Mouse (Mus musculus): ENCODE results near the gene Rnls. TPM values are rescaled to one million over a fixed set of nuclear protein-coding genes. Genes with fewer than 3 reads are reported as not detected.

Gene Rnls
- polyA plus RNA-seq, 1 experiment, result 0.34 TPM

GRCm38 (mm10) chr19:33282985-33283384, 109.1 kb downstream of the Rnls start:
- no peak overlapping the region for H3K4me3 ChIP-seq (ENCODE audit: extremely low read depth, insufficient read depth, insufficient read length)
- whole genome bisulfite sequencing, result 56% methylated on average over 3 of the region's 3 CpGs

GRCm38 (mm10) chr19:33276421-33276820, 115.7 kb downstream of the Rnls start:
- Histone ChIP-seq H3K27me3 (ENCODE audit: control insufficient read depth, insufficient read depth, low read length) (no peaks in the 10 kb centered on the region), H3K27ac (ENCODE audit: insufficient read depth, low read length) (no peak overlapping the region), H3K36me3 (ENCODE audit: control insufficient read depth, insufficient read depth, low read length) (no peaks in the 10 kb centered on the region), H3K4me3 (ENCODE audit: extremely low read depth, insufficient read depth, insufficient read length) (no peak overlapping the region), H3K4me1 (ENCODE audit: control insufficient read depth, insufficient read depth, insufficient read length) (no peaks in the 10 kb centered on the region)
- WGBS, result 89% methylated on average over 1 of the region's 1 CpGs
- TF ChIP-seq POLR2A (IDR thresholded peaks at IDR 0.05; ENCODE audit: low read depth, low read length) (no peak), CTCF (IDR thresholded peaks at IDR 0.05; ENCODE audit: extremely low read depth, insufficient read depth, insufficient read length, insufficient replicate concordance) (no peak)
- no peak for DNase-seq (ENCODE audit: low read depth in 1 of 2, low spot score in 2 of 2)

More at GRCm38 (mm10) chr19:33282985-33283384, 109.1 kb downstream of the Rnls start:
- H3K27me3 ChIP-seq (ENCODE audit: control insufficient read depth, insufficient read depth, low read length), result no peaks in the 10 kb centered on the region
- H3K27ac ChIP-seq (ENCODE audit: insufficient read depth, low read length), result no peak overlapping the region
- no peaks in the 10 kb centered on the region for H3K36me3 ChIP-seq (ENCODE audit: control insufficient read depth, insufficient read depth, low read length)
- TF ChIP-seq POLR2A (IDR thresholded peaks at IDR 0.05; ENCODE audit: low read depth, low read length), result no peak
- no peak for TF ChIP-seq CTCF (IDR thresholded peaks at IDR 0.05; ENCODE audit: extremely low read depth, insufficient read depth, insufficient read length, insufficient replicate concordance)
- no peak for DNase-seq (ENCODE audit: low read depth in 1 of 2, low spot score in 2 of 2)
- H3K4me1 ChIP-seq (ENCODE audit: control insufficient read depth, insufficient read depth, insufficient read length), result no peaks in the 10 kb centered on the region

- Histone ChIP-seq H3K27me3 (ENCODE audit: control insufficient read depth, insufficient read depth, low read length) (no peaks in the 10 kb centered on the region), H3K36me3 (ENCODE audit: control insufficient read depth, insufficient read depth, low read length) (no peaks in the 10 kb centered on the region), H3K27ac (ENCODE audit: insufficient read depth, low read length) (no peak overlapping the region), H3K4me3 (ENCODE audit: extremely low read depth, insufficient read depth, insufficient read length) (no peak overlapping the region), H3K4me1 (ENCODE audit: control insufficient read depth, insufficient read depth, insufficient read length) (no peaks in the 10 kb centered on the region)
- TF ChIP-seq CTCF (IDR thresholded peaks at IDR 0.05; ENCODE audit: extremely low read depth, insufficient read depth, insufficient read length, insufficient replicate concordance) (no peak), POLR2A (IDR thresholded peaks at IDR 0.05; ENCODE audit: low read depth, low read length) (no peak)
- DNase-seq (ENCODE audit: low read depth in 1 of 2, low spot score in 2 of 2), result no peak
- 96% methylated on average over 1 of the region's 1 CpGs for WGBS
Observed at GRCm38 (mm10) chr19:33273676-33274075, 118.4 kb downstream of the Rnls start.

GRCm38 (mm10) chr19:33271571-33271970, 120.5 kb downstream of the Rnls start:
- DNase-seq (ENCODE audit: low read depth in 1 of 2, low spot score in 2 of 2), result no peak
- Histone ChIP-seq H3K27ac (ENCODE audit: insufficient read depth, low read length) (no peak overlapping the region), H3K4me3 (ENCODE audit: extremely low read depth, insufficient read depth, insufficient read length) (no peak overlapping the region), H3K36me3 (ENCODE audit: control insufficient read depth, insufficient read depth, low read length) (no peaks in the 10 kb centered on the region), H3K4me1 (ENCODE audit: control insufficient read depth, insufficient read depth, insufficient read length) (no peaks in the 10 kb centered on the region), H3K27me3 (ENCODE audit: control insufficient read depth, insufficient read depth, low read length) (no peaks in the 10 kb centered on the region)
- WGBS, result 80% methylated on average over 2 of the region's 2 CpGs
- TF ChIP-seq CTCF (IDR thresholded peaks at IDR 0.05; ENCODE audit: extremely low read depth, insufficient read depth, insufficient read length, insufficient replicate concordance), result no peak
- no peak for TF ChIP-seq POLR2A (IDR thresholded peaks at IDR 0.05; ENCODE audit: low read depth, low read length)

- no peak for DNase-seq (ENCODE audit: low read depth in 1 of 2, low spot score in 2 of 2)
- Histone ChIP-seq H3K36me3 (ENCODE audit: control insufficient read depth, insufficient read depth, low read length) (no peaks in the 10 kb centered on the region), H3K4me3 (ENCODE audit: extremely low read depth, insufficient read depth, insufficient read length) (no peak overlapping the region), H3K27ac (ENCODE audit: insufficient read depth, low read length) (no peak overlapping the region), H3K27me3 (ENCODE audit: control insufficient read depth, insufficient read depth, low read length) (no peaks in the 10 kb centered on the region), H3K4me1 (ENCODE audit: control insufficient read depth, insufficient read depth, insufficient read length) (no peaks in the 10 kb centered on the region)
- WGBS, result 80% methylated on average over 2 of the region's 2 CpGs
- no peak for TF ChIP-seq POLR2A (IDR thresholded peaks at IDR 0.05; ENCODE audit: low read depth, low read length)
- TF ChIP-seq CTCF (IDR thresholded peaks at IDR 0.05; ENCODE audit: extremely low read depth, insufficient read depth, insufficient read length, insufficient replicate concordance), result no peak
Observed at GRCm38 (mm10) chr19:33270231-33270630, 121.9 kb downstream of the Rnls start.

- H3K27me3 ChIP-seq (ENCODE audit: control insufficient read depth, insufficient read depth, low read length), result no peaks in the 10 kb centered on the region
- H3K27ac ChIP-seq (ENCODE audit: insufficient read depth, low read length), result no peak overlapping the region
- H3K4me1 ChIP-seq (ENCODE audit: control insufficient read depth, insufficient read depth, insufficient read length), result no peaks in the 10 kb centered on the region
- no peak overlapping the region for H3K4me3 ChIP-seq (ENCODE audit: extremely low read depth, insufficient read depth, insufficient read length)
- H3K36me3 ChIP-seq (ENCODE audit: control insufficient read depth, insufficient read depth, low read length), result no peaks in the 10 kb centered on the region
- DNase-seq (ENCODE audit: low read depth in 1 of 2, low spot score in 2 of 2), result peak; percentile 11 to 32
- whole genome bisulfite sequencing, result 83% methylated on average over 14 of the region's 14 CpGs
- TF ChIP-seq POLR2A (IDR thresholded peaks at IDR 0.05; ENCODE audit: low read depth, low read length), result no peak
- peak; percentile 54; the same call in 1 of the 2 replicates for TF ChIP-seq CTCF (IDR thresholded peaks at IDR 0.05; ENCODE audit: extremely low read depth, insufficient read depth, insufficient read length, insufficient replicate concordance)
Observed at GRCm38 (mm10) chr19:33268044-33268443, 124.1 kb downstream of the Rnls start.

- Histone ChIP-seq H3K36me3 (ENCODE audit: control insufficient read depth, insufficient read depth, low read length) (no peaks in the 10 kb centered on the region), H3K4me1 (ENCODE audit: control insufficient read depth, insufficient read depth, insufficient read length) (no peaks in the 10 kb centered on the region), H3K27me3 (ENCODE audit: control insufficient read depth, insufficient read depth, low read length) (no peaks in the 10 kb centered on the region), H3K27ac (ENCODE audit: insufficient read depth, low read length) (no peak overlapping the region), H3K4me3 (ENCODE audit: extremely low read depth, insufficient read depth, insufficient read length) (no peak overlapping the region)
- WGBS, result 57% methylated on average over 2 of the region's 2 CpGs
- peak in 1 of 2 experiments; percentile 51 for DNase-seq (ENCODE audit: low read depth in 1 of 2, low spot score in 2 of 2)
- TF ChIP-seq POLR2A (IDR thresholded peaks at IDR 0.05; ENCODE audit: low read depth, low read length) (no peak), CTCF (IDR thresholded peaks at IDR 0.05; ENCODE audit: extremely low read depth, insufficient read depth, insufficient read length, insufficient replicate concordance) (no peak)
Observed at GRCm38 (mm10) chr19:33265245-33265644, 126.8 kb downstream of the Rnls start.

All from spleen, adult 2 months (tissue).